Mouse (Mus musculus): ENCODE data around the gene Rpl19. TPM values are rescaled to one million over a fixed set of nuclear protein-coding genes. Genes with fewer than 3 reads are reported as not detected.
A peak's percentile ranks its signal among the peaks of the same experiment; 100 is the strongest.

Gene Rpl19
- polyA plus RNA-seq, 1 experiment: 1,209 TPM

DNA sequence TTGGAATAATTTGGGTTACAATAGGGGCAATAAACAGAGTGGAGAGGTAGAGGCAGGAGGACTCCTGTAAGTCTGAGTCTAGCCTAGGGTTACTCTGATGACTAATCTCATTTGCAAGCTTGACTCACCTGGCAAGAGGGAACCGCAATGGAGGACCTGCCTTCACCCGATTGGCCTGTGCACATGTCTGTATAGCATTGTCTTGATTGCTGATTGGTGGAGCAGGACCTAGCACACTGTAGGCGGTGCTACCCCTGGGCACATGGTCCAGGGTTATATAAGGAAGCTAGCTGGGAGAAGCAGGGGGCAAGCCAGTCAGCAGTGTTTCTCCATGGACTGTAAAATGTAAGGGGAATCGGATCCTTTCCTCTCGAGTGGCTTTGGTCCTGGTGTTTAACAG, 31.5 kb downstream of the Rpl19 start:
- DNase-seq (ENCODE audit: low read depth): peak; percentile 22
- TF ChIP-seq CTCF (IDR thresholded peaks at IDR 0.05; ENCODE audit: borderline replicate concordance, extremely low read depth, insufficient read depth, insufficient read length) (no peak), POLR2A (IDR thresholded peaks at IDR 0.05; ENCODE audit: borderline replicate concordance, extremely low read depth, insufficient read depth, insufficient read length, poor library complexity, severe bottlenecking) (no peak)

DNA sequence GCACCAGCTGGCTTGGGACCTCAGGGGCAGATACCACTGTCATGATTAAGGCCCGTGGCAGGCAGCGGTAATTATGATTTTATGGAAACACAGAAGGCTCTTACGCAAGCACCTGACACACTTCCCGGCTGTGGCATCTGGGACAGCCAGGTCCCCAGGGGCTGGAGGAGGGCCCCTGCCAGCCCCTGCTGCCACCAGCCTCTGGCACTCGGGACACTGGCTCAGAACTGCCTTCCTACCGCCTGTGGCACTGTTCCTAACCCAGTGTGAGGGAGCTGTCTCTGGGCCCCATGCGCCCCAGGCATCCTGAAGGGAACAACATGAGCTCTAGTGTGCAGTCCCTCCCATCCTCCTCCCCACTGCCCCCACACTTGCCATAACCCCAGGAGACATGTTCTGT, 33.2 kb downstream of the Rpl19 start:
- DNase-seq (ENCODE audit: low read depth): peak; percentile 22
- no peak for TF ChIP-seq POLR2A (IDR thresholded peaks at IDR 0.05; ENCODE audit: borderline replicate concordance, extremely low read depth, insufficient read depth, insufficient read length, poor library complexity, severe bottlenecking)
- TF ChIP-seq CTCF (IDR thresholded peaks at IDR 0.05; ENCODE audit: borderline replicate concordance, extremely low read depth, insufficient read depth, insufficient read length): no peak

DNA sequence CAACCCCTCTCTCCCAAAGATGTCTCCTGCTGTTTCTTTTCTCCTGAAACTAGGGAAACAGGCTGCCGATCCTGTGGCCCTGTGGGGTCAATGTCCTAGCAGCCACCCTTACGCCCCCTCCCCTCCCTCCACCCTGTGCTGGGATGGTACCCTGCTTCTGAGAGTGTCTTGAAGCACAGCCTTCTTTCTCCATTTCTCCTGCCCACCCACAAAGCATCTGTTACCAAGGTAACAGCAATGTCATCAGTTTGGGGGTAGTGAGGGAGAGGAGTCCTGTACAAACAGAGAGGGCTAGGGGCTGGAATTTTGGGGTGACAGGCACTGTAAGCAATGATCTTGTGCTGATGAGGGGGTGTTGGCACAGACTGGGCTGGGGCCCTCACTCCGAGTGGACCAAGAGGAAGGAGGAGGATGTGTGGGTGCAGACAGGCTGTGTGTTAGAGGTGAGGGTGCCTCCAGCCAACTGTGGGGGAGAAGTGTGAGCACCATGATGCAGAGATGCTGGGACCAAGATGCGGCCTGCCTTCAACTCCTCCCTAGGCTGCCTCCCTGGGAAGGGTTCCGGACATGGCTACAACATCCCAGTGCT, 33.7 kb downstream of the Rpl19 start:
- TF ChIP-seq CTCF (IDR thresholded peaks at IDR 0.05; ENCODE audit: borderline replicate concordance, extremely low read depth, insufficient read depth, insufficient read length) (no peak), POLR2A (IDR thresholded peaks at IDR 0.05; ENCODE audit: borderline replicate concordance, extremely low read depth, insufficient read depth, insufficient read length, poor library complexity, severe bottlenecking) (no peak)
- no peak for DNase-seq (ENCODE audit: low read depth)

DNA sequence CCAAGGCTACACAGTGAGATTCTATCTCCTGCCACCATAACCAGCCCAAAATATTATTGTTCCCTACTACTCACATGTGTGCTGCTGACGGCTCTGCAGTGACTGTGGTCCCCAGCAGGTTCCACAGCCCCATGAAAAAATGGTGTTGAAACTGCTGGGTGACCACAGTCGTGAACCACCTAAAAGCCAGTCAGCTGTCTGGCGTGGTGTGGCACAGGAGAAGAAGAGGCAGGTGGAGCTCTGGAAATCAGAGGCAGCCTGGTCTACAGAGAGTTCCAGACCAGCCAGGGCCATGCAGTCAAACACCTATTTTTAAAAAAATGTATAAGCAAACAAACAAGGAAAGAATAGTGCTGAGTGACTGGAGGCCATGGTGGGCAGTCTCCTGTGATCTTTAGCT, 34.9 kb downstream of the Rpl19 start:
- TF ChIP-seq CTCF (IDR thresholded peaks at IDR 0.05; ENCODE audit: borderline replicate concordance, extremely low read depth, insufficient read depth, insufficient read length) (no peak), POLR2A (IDR thresholded peaks at IDR 0.05; ENCODE audit: borderline replicate concordance, extremely low read depth, insufficient read depth, insufficient read length, poor library complexity, severe bottlenecking) (no peak)
- DNase-seq (ENCODE audit: low read depth): no peak

DNA sequence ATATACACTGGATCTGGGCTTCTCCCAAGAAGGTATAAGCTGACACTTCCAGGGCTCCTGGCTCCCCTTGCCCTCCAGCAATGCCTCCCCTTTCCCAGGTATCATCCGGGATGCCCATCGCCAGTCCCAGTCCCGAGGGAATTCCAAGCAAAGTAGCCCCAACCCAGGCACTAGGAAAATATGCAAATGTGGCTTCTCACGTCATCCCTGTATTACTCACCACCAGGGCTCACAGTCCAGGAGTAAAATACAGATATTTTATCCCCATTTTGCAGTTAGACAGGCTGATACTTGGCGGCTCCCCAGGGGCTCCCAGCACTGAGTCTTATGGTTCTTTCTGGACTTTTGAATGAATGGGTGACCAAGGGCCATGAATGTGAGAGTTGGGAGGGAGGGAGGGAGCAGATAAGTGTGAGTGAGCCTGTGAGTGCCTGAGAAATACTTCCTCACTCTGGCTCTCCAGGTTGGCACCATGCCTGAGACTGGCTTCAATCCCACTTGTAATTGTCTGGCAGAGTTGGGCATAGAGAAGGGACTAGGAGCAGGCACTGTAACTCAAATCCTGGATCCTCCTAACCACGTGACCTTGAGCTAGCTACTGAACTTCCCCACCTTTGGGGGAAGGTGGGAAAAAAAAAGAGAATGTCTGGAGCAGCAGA, 35.5 kb downstream of the Rpl19 start:
- peak; percentile 78 for DNase-seq (ENCODE audit: low read depth)
- TF ChIP-seq CTCF (IDR thresholded peaks at IDR 0.05; ENCODE audit: borderline replicate concordance, extremely low read depth, insufficient read depth, insufficient read length) (no peak), POLR2A (IDR thresholded peaks at IDR 0.05; ENCODE audit: borderline replicate concordance, extremely low read depth, insufficient read depth, insufficient read length, poor library complexity, severe bottlenecking) (no peak)

DNA sequence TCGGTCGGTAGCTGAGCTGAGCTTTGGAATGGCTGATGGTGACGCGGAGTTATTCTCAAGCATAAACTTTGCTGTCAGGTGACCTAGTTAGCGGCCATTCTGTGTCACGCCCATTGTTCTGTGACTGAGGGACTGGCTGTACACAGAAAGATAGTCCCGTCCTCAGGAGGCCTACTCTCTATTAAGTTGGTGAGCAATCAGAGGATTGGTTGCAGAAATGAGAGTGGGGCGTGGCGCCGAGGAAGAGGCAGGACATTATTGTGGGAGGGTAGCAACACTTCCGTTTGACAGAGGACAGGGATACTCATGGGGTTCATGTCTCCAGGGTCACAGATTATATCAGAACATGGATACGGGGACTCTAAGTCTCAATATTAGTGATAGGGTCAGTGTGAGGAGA, 39.7 kb downstream of the Rpl19 start:
- DNase-seq (ENCODE audit: low read depth): no peak
- TF ChIP-seq POLR2A (IDR thresholded peaks at IDR 0.05; ENCODE audit: borderline replicate concordance, extremely low read depth, insufficient read depth, insufficient read length, poor library complexity, severe bottlenecking) (no peak), CTCF (IDR thresholded peaks at IDR 0.05; ENCODE audit: borderline replicate concordance, extremely low read depth, insufficient read depth, insufficient read length) (no peak)

DNA sequence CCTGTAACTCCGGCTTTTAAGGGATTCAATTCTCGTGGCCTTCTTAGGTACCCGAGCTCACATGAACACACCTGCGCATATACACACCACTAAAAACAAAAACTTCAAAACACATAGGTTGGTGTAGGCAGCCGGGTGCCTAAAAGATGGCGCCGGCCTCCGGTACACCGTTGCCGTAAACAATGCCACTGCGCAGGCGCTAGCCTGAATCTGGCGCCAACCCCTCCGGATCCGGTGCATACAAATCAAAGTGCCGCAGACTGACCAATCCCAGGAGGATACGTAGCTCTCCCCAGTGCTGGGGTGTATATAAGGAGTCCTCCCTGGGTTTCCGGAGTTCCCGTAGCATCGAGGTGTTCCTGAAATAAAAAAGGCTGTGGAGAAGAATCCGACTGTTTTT, 40.7 kb downstream of the Rpl19 start:
- TF ChIP-seq POLR2A (IDR thresholded peaks at IDR 0.05; ENCODE audit: borderline replicate concordance, extremely low read depth, insufficient read depth, insufficient read length, poor library complexity, severe bottlenecking) (no peak), CTCF (IDR thresholded peaks at IDR 0.05; ENCODE audit: borderline replicate concordance, extremely low read depth, insufficient read depth, insufficient read length) (no peak)
- DNase-seq (ENCODE audit: low read depth): no peak

DNA sequence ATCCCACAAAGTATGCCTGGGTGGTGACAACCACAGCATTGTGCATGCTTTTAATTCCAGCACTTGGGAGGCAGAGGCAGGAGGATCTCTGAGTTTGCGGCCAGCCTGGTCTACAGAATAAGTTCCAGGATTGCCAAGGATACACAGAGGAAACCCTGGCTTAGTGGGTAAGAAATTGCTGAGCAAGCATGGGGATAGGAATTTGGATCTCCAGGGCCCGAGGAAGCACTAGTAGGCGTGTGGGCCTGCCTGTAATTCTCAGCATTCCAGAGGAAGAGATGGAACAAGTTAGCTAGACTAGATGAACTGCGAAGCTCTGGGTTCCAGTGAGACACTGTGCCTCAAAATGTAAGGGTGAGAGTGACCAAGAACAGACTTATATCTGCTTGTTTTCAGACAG, 46.9 kb downstream of the Rpl19 start:
- TF ChIP-seq POLR2A (IDR thresholded peaks at IDR 0.05; ENCODE audit: borderline replicate concordance, extremely low read depth, insufficient read depth, insufficient read length, poor library complexity, severe bottlenecking) (no peak), CTCF (IDR thresholded peaks at IDR 0.05; ENCODE audit: borderline replicate concordance, extremely low read depth, insufficient read depth, insufficient read length) (no peak)
- DNase-seq (ENCODE audit: low read depth): no peak

DNA sequence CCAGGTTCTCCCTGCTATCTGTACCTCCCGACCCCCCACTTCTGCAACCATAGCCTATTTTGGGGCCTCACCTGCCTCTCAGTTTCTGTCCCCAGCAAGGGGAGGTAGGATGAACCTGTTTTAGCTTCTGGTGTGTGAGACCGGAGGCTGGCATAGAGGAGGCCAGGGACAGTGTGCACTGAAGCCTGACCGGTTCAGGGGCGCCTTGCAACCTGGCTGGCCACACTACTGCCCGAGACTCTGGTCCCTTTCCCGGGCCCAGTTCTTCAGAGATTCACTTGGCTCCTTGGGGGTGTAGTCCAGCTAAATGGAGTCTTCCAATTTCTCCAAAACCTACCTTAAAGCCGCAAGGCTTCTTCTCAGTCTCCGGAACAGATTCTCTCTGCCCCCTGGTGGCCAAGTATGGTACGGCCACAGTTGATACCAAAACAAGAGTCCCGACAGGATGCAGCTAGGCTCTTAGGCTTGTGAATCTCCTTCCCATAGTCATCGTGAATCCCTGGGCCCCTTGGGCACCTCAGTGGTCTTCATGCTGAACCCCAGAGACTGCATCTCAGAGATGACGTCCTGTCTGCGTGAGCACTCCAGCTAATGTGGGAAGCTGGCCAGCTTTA, 48.8 kb downstream of the Rpl19 start:
- DNase-seq (ENCODE audit: low read depth): peak; percentile 92
- TF ChIP-seq CTCF (IDR thresholded peaks at IDR 0.05; ENCODE audit: borderline replicate concordance, extremely low read depth, insufficient read depth, insufficient read length) (peak; percentile 88), POLR2A (IDR thresholded peaks at IDR 0.05; ENCODE audit: borderline replicate concordance, extremely low read depth, insufficient read depth, insufficient read length, poor library complexity, severe bottlenecking) (no peak)

DNA sequence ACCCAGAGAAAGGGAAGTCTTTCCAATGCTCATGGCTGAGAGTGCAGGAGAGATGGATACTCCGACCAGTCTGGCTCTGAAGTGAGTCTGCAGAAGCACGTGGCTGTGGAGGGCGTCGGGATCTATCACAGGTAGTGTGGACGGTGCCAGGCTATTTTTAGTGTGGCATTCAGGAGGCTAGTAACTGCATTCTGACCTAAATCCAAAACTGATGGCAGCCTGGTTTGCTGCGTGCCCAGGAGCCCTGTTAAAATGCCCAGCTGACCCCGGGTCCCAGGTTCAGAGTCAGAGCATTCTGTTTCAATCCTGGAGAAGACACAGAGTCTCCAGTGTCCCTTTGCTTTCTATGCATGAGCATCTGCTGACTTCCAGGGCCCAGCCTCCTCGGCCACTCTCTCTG, 50.6 kb downstream of the Rpl19 start:
- TF ChIP-seq CTCF (IDR thresholded peaks at IDR 0.05; ENCODE audit: borderline replicate concordance, extremely low read depth, insufficient read depth, insufficient read length) (no peak), POLR2A (IDR thresholded peaks at IDR 0.05; ENCODE audit: borderline replicate concordance, extremely low read depth, insufficient read depth, insufficient read length, poor library complexity, severe bottlenecking) (no peak)
- DNase-seq (ENCODE audit: low read depth): no peak

Other genes with a start within 250 kb of the Rpl19 start
- gene Rpl23, start 244.3 kb upstream of the Rpl19 start, polyA plus RNA-seq (2012; rRNA removed): 396 and 444 TPM in 2 replicates
- gene Lasp1, start 227.7 kb upstream of the Rpl19 start, polyA plus RNA-seq (2012; rRNA removed): 91.7 and 139 TPM in 2 replicates
- 26.7 and 27.3 TPM in 2 replicates for gene B230217C12Rik, start 185.9 kb upstream of the Rpl19 start, polyA plus RNA-seq (2012; rRNA removed)
- gene Fbxo47, start 142.6 kb upstream of the Rpl19 start, polyA plus RNA-seq (2012; rRNA removed): 0.88 and 0.90 TPM in 2 replicates
- gene Plxdc1, start 40.3 kb upstream of the Rpl19 start, polyA plus RNA-seq (2012; rRNA removed): 0.67 and 0.90 TPM in 2 replicates
- gene Arl5c, start 30.5 kb upstream of the Rpl19 start, polyA plus RNA-seq (2012; rRNA removed): 0.89 and 1.1 TPM in 2 replicates
- 60.8 and 90.1 TPM in 2 replicates for gene Cacnb1, start 3.7 kb upstream of the Rpl19 start, polyA plus RNA-seq (2012; rRNA removed)
- gene Stac2, start 26.8 kb downstream of the Rpl19 start, polyA plus RNA-seq (2012; rRNA removed): 1.8 and 5.5 TPM in 2 replicates
- gene Fbxl20, start 123.7 kb downstream of the Rpl19 start, polyA plus RNA-seq (2012; rRNA removed): 28.3 and 30.2 TPM in 2 replicates
- gene Med1, start 166.6 kb downstream of the Rpl19 start, polyA plus RNA-seq (2012; rRNA removed): 30.4 and 33.2 TPM in 2 replicates
- 21.7 and 26.2 TPM in 2 replicates for gene Cdk12, start 176.3 kb downstream of the Rpl19 start, polyA plus RNA-seq (2012; rRNA removed)

Data from brain, embryonic 14.5 days (tissue).